Mouse (Mus musculus) cortical plate, adult 2 months (tissue): ENCODE measurements around the gene Siae.

ENCODE experiments used
- CTCF ChIP-seq: fragments of 200-500 bp; IDR thresholded peaks from 2 replicates; pipeline ENCODE4 v1.5.1; 2011; ENCODE audit warnings: mild to moderate bottlenecking, control low read depth, low read length; ENCODE audit not compliant: insufficient read depth; ENCODE audit errors: extremely low read depth
- POLR2A ChIP-seq: fragments of 200-500 bp; IDR thresholded peaks from 2 replicates; pipeline ENCODE4 v1.6.1; 2011; ENCODE audit warnings: mild to moderate bottlenecking, low read length, control low read depth; ENCODE audit not compliant: insufficient read depth; ENCODE audit errors: extremely low read depth

GRCm38 (mm10) chr9:37554838-37555748, at the start of gene Siae:
- TF ChIP-seq CTCF (no peak), POLR2A (no peak)
